In the genomic region with DNA sequence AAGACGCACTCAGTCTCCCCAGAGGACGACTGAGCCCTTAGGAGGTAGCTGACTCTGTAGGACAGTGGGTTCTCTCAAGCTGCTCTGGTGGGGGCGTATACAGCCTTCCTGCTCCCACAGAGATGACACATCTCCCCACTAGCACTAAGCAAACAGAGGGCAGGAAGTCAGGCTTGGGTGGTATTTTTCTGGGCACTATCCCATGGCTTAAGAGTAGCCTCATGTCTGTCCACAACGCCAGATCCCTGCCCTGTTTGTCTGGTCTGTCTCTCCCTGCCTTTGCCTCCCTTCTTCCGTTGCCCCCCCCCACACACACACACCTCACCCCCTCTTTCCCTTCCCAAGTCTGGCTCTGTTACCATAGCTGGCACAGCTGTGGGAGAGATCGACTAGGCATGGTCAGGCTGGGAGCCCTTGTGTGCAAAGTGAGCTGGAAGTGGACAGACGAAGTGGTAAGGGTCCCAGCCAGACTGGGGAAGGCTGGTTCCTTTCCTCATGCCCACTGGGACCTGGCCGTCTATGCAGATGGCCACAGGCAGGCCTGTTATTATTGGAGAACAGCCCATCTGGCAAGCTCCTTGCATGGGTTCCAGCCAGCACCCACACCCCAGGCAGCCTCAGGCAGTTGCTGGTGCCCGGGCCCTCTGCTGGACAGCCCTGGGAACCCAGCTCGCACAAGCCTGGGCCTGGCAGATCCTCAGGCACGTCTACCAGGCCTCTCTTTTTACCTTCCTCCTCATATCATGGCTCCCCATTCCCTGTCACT, we compare ENCODE assay signal across 8 mouse cellular contexts. TPM values are rescaled to one million over a fixed set of nuclear protein-coding genes. Genes with fewer than 3 reads are reported as not detected.
DNase-seq lines count a peak whose midpoint lies in the region; ATAC-seq lines count a peak whose summit lies in the region.
"Had no signal": no experiment of that assay in that cellular context is flagged by ENCODE, and none has a peak within 500 bp of the region (broad histone marks: within the 10 kb centered on the region; RNA-seq: fewer than 3 reads in every experiment).

No protein-coding gene starts in this region.

- H3K36me3 ChIP-seq in hindbrain, embryonic 13.5 days: no peaks in the 10 kb centered on the region

- peak; percentile 91 for DNase-seq in NIH3T3 (ENCODE audit: low read depth)
- peak; percentile 68 for DNase-seq in cerebellum, adult 8-10 months
- peak; percentile 88 for DNase-seq in gastrocnemius, adult 18-20 months (ENCODE audit: low spot score)
- peak; percentile 67 to 84 for DNase-seq in left cerebral cortex, postnatal 14 days (ENCODE audit: low spot score in 2 of 2)
- DNase-seq in spleen, adult 12 weeks (ENCODE audit: low spot score): peak; percentile 51

- no peak for ATAC-seq in hindbrain, embryonic 13.5 days (ENCODE audit: low FRiP score)
- peak; percentile 69 for ATAC-seq in megakaryocyte-erythroid progenitor cell, adult 5-6 weeks (replicated peaks; ENCODE audit: low FRiP score, low TSS enrichment, poor library complexity, severe bottlenecking)

- no peaks in the 10 kb centered on the region for H3K9me3 ChIP-seq in hindbrain, embryonic 13.5 days

- intact Hi-C loops in left cerebral cortex, postnatal 14 days (cut with DNase I): no loop called here

- H3K4me1 ChIP-seq in hindbrain, embryonic 13.5 days (replicated peaks): peaks cover 71% of the 10 kb centered on the region

- H3K4me2 ChIP-seq in hindbrain, embryonic 13.5 days: no peak overlapping the region

- H3K27me3 ChIP-seq in hindbrain, embryonic 13.5 days: peaks cover 60% of the 10 kb centered on the region

- 21% methylated on average over 11 of the region's 11 CpGs for WGBS in hindbrain, embryonic 13.5 days

- H3K27ac ChIP-seq in hindbrain, embryonic 13.5 days: peak overlapping the region; percentile 62

- no peak overlapping the region for H3K9ac ChIP-seq in hindbrain, embryonic 13.5 days

- no peak overlapping the region for H3K4me3 ChIP-seq in hindbrain, embryonic 13.5 days

RNA-seq across cellular contexts. Expression of a gene that starts 2.6 kb away (rescaled TPM):
- 10 to 100 TPM; 31.9 to 32.4 TPM for total RNA-seq in gastrocnemius, adult 18-20 months (2021)
- polyA plus RNA-seq in hindbrain, embryonic 13.5 days (2015; fragmentation: Nextera tagmentation; extraction: Ambion mirVana): 33.7 and 38.2 TPM in 2 replicates
- 10 to 100 TPM; 21.0 to 24.4 TPM for total RNA-seq in left cerebral cortex, postnatal 14 days (2021)
- 166 and 176 TPM in 2 replicates for total RNA-seq in megakaryocyte-erythroid progenitor cell, adult 5-6 weeks (2014; fragmentation: Nextera tagmentation)
- 89.2 and 171 TPM in 2 replicates for total RNA-seq in megakaryocyte-erythroid progenitor cell, adult 5-6 weeks (2017)

RNA-seq across cellular contexts. Expression of a gene that starts 5.1 kb away (rescaled TPM):
- total RNA-seq in gastrocnemius, adult 18-20 months (2021): not detected
- 0.47 and 0.67 TPM in 2 replicates for polyA plus RNA-seq in hindbrain, embryonic 13.5 days (2015; fragmentation: Nextera tagmentation; extraction: Ambion mirVana)
- total RNA-seq in left cerebral cortex, postnatal 14 days (2021): not detected
- not detected in 2 replicates for total RNA-seq in megakaryocyte-erythroid progenitor cell, adult 5-6 weeks (2014; fragmentation: Nextera tagmentation)
- not detected in 2 replicates for total RNA-seq in megakaryocyte-erythroid progenitor cell, adult 5-6 weeks (2017)
- total RNA-seq: left cerebral cortex, postnatal 25 days had no signal

RNA-seq across cellular contexts. Expression of a gene that starts 23.7 kb away (rescaled TPM):
- 1,000 to 10,000 TPM; 1,074 to 1,224 TPM for total RNA-seq in gastrocnemius, adult 18-20 months (2021)
- 1,593 and 1,619 TPM in 2 replicates for polyA plus RNA-seq in hindbrain, embryonic 13.5 days (2015; fragmentation: Nextera tagmentation; extraction: Ambion mirVana)
- total RNA-seq in left cerebral cortex, postnatal 14 days (2021): 1,000 to 10,000 TPM; 1,454 to 1,586 TPM
- total RNA-seq in megakaryocyte-erythroid progenitor cell, adult 5-6 weeks (2014; fragmentation: Nextera tagmentation): 1,847 and 1,911 TPM in 2 replicates
- 2,660 and 3,319 TPM in 2 replicates for total RNA-seq in megakaryocyte-erythroid progenitor cell, adult 5-6 weeks (2017)

RNA-seq across cellular contexts. Expression of a gene that starts 33.1 kb away (rescaled TPM):
- 10 to 100 TPM; 16.2 to 17.7 TPM for total RNA-seq in gastrocnemius, adult 18-20 months (2021)
- polyA plus RNA-seq in hindbrain, embryonic 13.5 days (2015; fragmentation: Nextera tagmentation; extraction: Ambion mirVana): 86.5 and 91.1 TPM in 2 replicates
- 10 to 100 TPM; 41.6 to 46.1 TPM for total RNA-seq in left cerebral cortex, postnatal 14 days (2021)
- 46.9 and 74.5 TPM in 2 replicates for total RNA-seq in megakaryocyte-erythroid progenitor cell, adult 5-6 weeks (2014; fragmentation: Nextera tagmentation)
- total RNA-seq in megakaryocyte-erythroid progenitor cell, adult 5-6 weeks (2017): 27.7 and 60.3 TPM in 2 replicates

RNA-seq across cellular contexts. Expression of a gene that starts 41.3 kb away (rescaled TPM):
- under 1 TPM; 0.30 to 0.47 TPM for total RNA-seq in gastrocnemius, adult 18-20 months (2021)
- polyA plus RNA-seq in hindbrain, embryonic 13.5 days (2015; fragmentation: Nextera tagmentation; extraction: Ambion mirVana): 5.6 and 6.5 TPM in 2 replicates
- total RNA-seq in left cerebral cortex, postnatal 14 days (2021): 1 to 10 TPM; 1.8 to 2.0 TPM
- total RNA-seq in megakaryocyte-erythroid progenitor cell, adult 5-6 weeks (2014; fragmentation: Nextera tagmentation): 4.2 and 6.0 TPM in 2 replicates
- 3.2 and 3.9 TPM in 2 replicates for total RNA-seq in megakaryocyte-erythroid progenitor cell, adult 5-6 weeks (2017)
